Mouse (Mus musculus) C2C12 (cell line): ENCODE data around the gene Rasgrp1.

Experiments used
- CEBPB ChIP-seq: IDR thresholded peaks from one replicate; pipeline ENCODE4 v1.6.1; 2011; ENCODE audit warnings: low read depth, mild to moderate bottlenecking, control low read depth, moderate library complexity
- CTCF ChIP-seq: IDR thresholded peaks from one replicate; pipeline ENCODE4 v1.5.1; 2011; ENCODE audit not compliant: control insufficient read depth, insufficient read depth, insufficient read length
- MAX ChIP-seq: IDR thresholded peaks from one replicate; pipeline ENCODE4 v1.6.1; 2011; ENCODE audit warnings: mild to moderate bottlenecking, control low read depth
- USF1 ChIP-seq: IDR thresholded peaks from one replicate; pipeline ENCODE4 v1.6.1; 2011; ENCODE audit warnings: low read depth, mild to moderate bottlenecking, control low read depth, moderate library complexity

GRCm38 (mm10) chr2:117313586-117314235, 29.1 kb downstream of the Rasgrp1 start:
- TF ChIP-seq CTCF (no peak), MAX (no peak), USF1 (no peak), CEBPB (no peak)
